Mouse (Mus musculus) kidney, embryonic 14.5 days (tissue): Measurements from ENCODE around the gene Apba2. TPM values are rescaled to one million over a fixed set of nuclear protein-coding genes. Genes with fewer than 3 reads are reported as not detected.

Experiments used
- ATAC-seq: fragments of 200-750 bp; cut with Nextera tagmentation; 2 replicates; pipeline ENCODE4 v1.8.0; 2017; ENCODE audit warnings: moderate number of reproducible peaks, mild to moderate bottlenecking, moderate TSS enrichment, moderate library complexity; ENCODE audit not compliant: low FRiP score, low TSS enrichment
- H3K27ac ChIP-seq: fragments of 300-500 bp; sonication (generic); 2 replicates; pipeline ENCODE4 v1.5.1; 2014; ENCODE audit warnings: low read depth, mild to moderate bottlenecking, low read length, moderate library complexity, mixed read lengths
- H3K27me3 ChIP-seq: fragments of 300-500 bp; sonication (generic); 2 replicates; pipeline ENCODE4 v1.6.1; 2014; ENCODE audit warnings: mild to moderate bottlenecking, low read length; ENCODE audit not compliant: control insufficient read depth, insufficient read depth
- H3K36me3 ChIP-seq: fragments of 300-500 bp; sonication (generic); 2 replicates; pipeline ENCODE4 v1.6.1; 2014; ENCODE audit warnings: low read length, mixed read lengths; ENCODE audit not compliant: control insufficient read depth, insufficient read depth
- H3K4me1 ChIP-seq: fragments of 300-500 bp; sonication (generic); 2 replicates; pipeline ENCODE4 v1.6.1; 2014; ENCODE audit warnings: low read length, mixed read lengths; ENCODE audit not compliant: control insufficient read depth, insufficient read depth
- H3K4me2 ChIP-seq: fragments of 300-500 bp; sonication (generic); replicated peaks from 2 replicates; pipeline ENCODE4 v1.6.1; 2014; ENCODE audit warnings: low read depth, mild to moderate bottlenecking, low read length
- H3K4me3 ChIP-seq: fragments of 300-500 bp; sonication (generic); 2 replicates; pipeline ENCODE4 v1.5.1; 2014; ENCODE audit warnings: mild to moderate bottlenecking, low read length
- H3K9ac ChIP-seq: fragments of 300-500 bp; sonication (generic); 2 replicates; pipeline ENCODE4 v1.6.1; 2014; ENCODE audit warnings: low read depth, mild to moderate bottlenecking, low read length, moderate library complexity
- H3K9me3 ChIP-seq: fragments of 300-500 bp; sonication (generic); 2 replicates; pipeline ENCODE4 v1.6.1; 2016; ENCODE audit warnings: low read length; ENCODE audit not compliant: control insufficient read depth
- WGBS: fragments of 180-500 bp; shearing (Covaris S2); extraction: QIAGEN DNeasy Blood & Tissue Kit; methylation state at CpG from one replicate; pipeline ENCODE4 v1.1.7; 2014; 5-methylcytosine and 5-hydroxymethylcytosine counted together
- polyA plus RNA-seq: library from polyadenylated mRNA; unstranded; fragments of >200 nt; fragmentation: Nextera tagmentation; extraction: Ambion mirVana; gene quantifications from 2 replicates; pipeline ENCODE4 v1.2.1, GENCODE M21; 2014

Apba2 gene
- polyA plus RNA-seq, 1 experiment from 2014 or later, result 2.8 TPM

- 83% methylated on average over 6 of the region's 6 CpGs for WGBS
Measured at GRCm38 (mm10) chr7:64697791-64698337, 196.4 kb downstream of the Apba2 start.

GRCm38 (mm10) chr7:64704060-64704595 lies 202.6 kb downstream of the Apba2 start:
- no peak for ATAC-seq
- Histone ChIP-seq H3K27ac (no peak overlapping the region), H3K4me3 (no peak overlapping the region), H3K36me3 (no peaks in the 10 kb centered on the region), H3K9ac (no peak overlapping the region), H3K9me3 (no peaks in the 10 kb centered on the region), H3K4me1 (no peaks in the 10 kb centered on the region), H3K27me3 (no peaks in the 10 kb centered on the region), H3K4me2 (no peak overlapping the region)
- 58% methylated on average over 5 of the region's 5 CpGs for WGBS

More at GRCm38 (mm10) chr7:64697791-64698337, 196.4 kb downstream of the Apba2 start:
- no peak for ATAC-seq
- Histone ChIP-seq H3K4me2 (no peak overlapping the region), H3K9ac (no peak overlapping the region), H3K4me3 (no peak overlapping the region), H3K36me3 (no peaks in the 10 kb centered on the region), H3K27ac (no peak overlapping the region), H3K27me3 (no peaks in the 10 kb centered on the region), H3K4me1 (no peaks in the 10 kb centered on the region), H3K9me3 (no peaks in the 10 kb centered on the region)

GRCm38 (mm10) chr7:64708176-64708575 lies 206.7 kb downstream of the Apba2 start:
- Histone ChIP-seq H3K4me1 (no peaks in the 10 kb centered on the region), H3K9me3 (no peaks in the 10 kb centered on the region), H3K4me2 (no peak overlapping the region), H3K9ac (no peak overlapping the region), H3K27me3 (no peaks in the 10 kb centered on the region), H3K4me3 (no peak overlapping the region), H3K36me3 (no peaks in the 10 kb centered on the region), H3K27ac (no peak overlapping the region)
- 87% methylated on average over 4 of the region's 4 CpGs for WGBS
- no peak for ATAC-seq

- ATAC-seq, result no peak
Measured at GRCm38 (mm10) chr7:64709520-64710262, 208.2 kb downstream of the Apba2 start.

GRCm38 (mm10) chr7:64716286-64716685 lies 214.8 kb downstream of the Apba2 start:
- Histone ChIP-seq H3K4me3 (no peak overlapping the region), H3K9ac (no peak overlapping the region)
- WGBS, result 81% methylated on average over 2 of the region's 2 CpGs

More at GRCm38 (mm10) chr7:64709520-64710262, 208.2 kb downstream of the Apba2 start:
- no peaks in the 10 kb centered on the region for H3K9me3 ChIP-seq
- no peaks in the 10 kb centered on the region for H3K27me3 ChIP-seq
- no peaks in the 10 kb centered on the region for H3K4me1 ChIP-seq
- no peak overlapping the region for H3K4me3 ChIP-seq
- no peak overlapping the region for H3K4me2 ChIP-seq
- no peak overlapping the region for H3K9ac ChIP-seq
- WGBS, result 84% methylated on average over 13 of the region's 13 CpGs
- no peak overlapping the region for H3K27ac ChIP-seq
- no peaks in the 10 kb centered on the region for H3K36me3 ChIP-seq

GRCm38 (mm10) chr7:64723313-64723712 lies 221.8 kb downstream of the Apba2 start:
- 85% methylated on average over 3 of the region's 3 CpGs for WGBS
- Histone ChIP-seq H3K9me3 (no peaks in the 10 kb centered on the region), H3K27me3 (no peaks in the 10 kb centered on the region), H3K9ac (no peak overlapping the region), H3K27ac (no peak overlapping the region), H3K4me3 (no peak overlapping the region), H3K36me3 (no peaks in the 10 kb centered on the region), H3K4me1 (no peaks in the 10 kb centered on the region), H3K4me2 (no peak overlapping the region)
- ATAC-seq, result no peak

More at GRCm38 (mm10) chr7:64716286-64716685, 214.8 kb downstream of the Apba2 start:
- no peak overlapping the region for H3K27ac ChIP-seq
- H3K4me1 ChIP-seq, result no peaks in the 10 kb centered on the region
- H3K4me2 ChIP-seq, result no peak overlapping the region
- H3K27me3 ChIP-seq, result no peaks in the 10 kb centered on the region
- no peak for ATAC-seq
- H3K36me3 ChIP-seq, result no peaks in the 10 kb centered on the region
- H3K9me3 ChIP-seq, result no peaks in the 10 kb centered on the region

GRCm38 (mm10) chr7:64724409-64724808 lies 222.9 kb downstream of the Apba2 start:
- Histone ChIP-seq H3K4me3 (no peak overlapping the region), H3K36me3 (no peaks in the 10 kb centered on the region), H3K9me3 (no peaks in the 10 kb centered on the region), H3K27ac (no peak overlapping the region), H3K4me1 (no peaks in the 10 kb centered on the region), H3K4me2 (no peak overlapping the region), H3K9ac (no peak overlapping the region), H3K27me3 (no peaks in the 10 kb centered on the region)
- no peak for ATAC-seq
- WGBS, result 93% methylated on average over 1 of the region's 1 CpGs

GRCm38 (mm10) chr7:64725967-64726695 lies 224.6 kb downstream of the Apba2 start:
- Histone ChIP-seq H3K27ac (no peak overlapping the region), H3K27me3 (no peaks in the 10 kb centered on the region), H3K36me3 (no peaks in the 10 kb centered on the region), H3K9me3 (no peaks in the 10 kb centered on the region), H3K4me2 (no peak overlapping the region), H3K9ac (no peak overlapping the region), H3K4me1 (no peaks in the 10 kb centered on the region), H3K4me3 (no peak overlapping the region)
- WGBS, result 82% methylated on average over 6 of the region's 6 CpGs
- no peak for ATAC-seq

GRCm38 (mm10) chr7:64728181-64728591 lies 226.7 kb downstream of the Apba2 start:
- Histone ChIP-seq H3K36me3 (no peaks in the 10 kb centered on the region), H3K4me1 (no peaks in the 10 kb centered on the region), H3K27ac (no peak overlapping the region), H3K4me3 (no peak overlapping the region), H3K9ac (no peak overlapping the region), H3K27me3 (no peaks in the 10 kb centered on the region), H3K9me3 (no peaks in the 10 kb centered on the region), H3K4me2 (no peak overlapping the region)
- 85% methylated on average over 5 of the region's 5 CpGs for WGBS
- ATAC-seq, result no peak
